Mouse (Mus musculus) heart, embryonic 11.5 days (tissue): Measurements from ENCODE around the gene Aox3. TPM values are rescaled to one million over a fixed set of nuclear protein-coding genes. Genes with fewer than 3 reads are reported as not detected.

Experiments used
- ATAC-seq: fragments of 200-750 bp; cut with Nextera tagmentation; replicated peaks from 2 replicates; pipeline ENCODE4 v1.8.0; 2017; ENCODE audit warnings: moderate library complexity; ENCODE audit not compliant: insufficient number of reproducible peaks, low FRiP score, low TSS enrichment
- H3K27ac ChIP-seq: fragments of 300-500 bp; sonication (generic); 2 replicates; pipeline ENCODE4 v1.5.1; 2014; ENCODE audit warnings: mild to moderate bottlenecking, low read depth, low read length
- H3K27me3 ChIP-seq: fragments of 300-500 bp; sonication (generic); 2 replicates; pipeline ENCODE4 v1.6.1; 2014; ENCODE audit warnings: mild to moderate bottlenecking, low read length, mixed read lengths; ENCODE audit not compliant: control insufficient read depth, insufficient read depth
- H3K36me3 ChIP-seq: fragments of 300-500 bp; sonication (generic); 2 replicates; pipeline ENCODE4 v1.6.1; 2014; ENCODE audit warnings: mild to moderate bottlenecking, low read length, moderate library complexity, mixed read lengths; ENCODE audit not compliant: control insufficient read depth, insufficient read depth
- H3K4me1 ChIP-seq: fragments of 300-500 bp; sonication (generic); 2 replicates; pipeline ENCODE4 v1.6.1; 2014; ENCODE audit warnings: low read length; ENCODE audit not compliant: control insufficient read depth, insufficient read depth
- H3K4me2 ChIP-seq: fragments of 300-500 bp; sonication (generic); 2 replicates; pipeline ENCODE4 v1.6.1; 2014; ENCODE audit warnings: mild to moderate bottlenecking, moderate library complexity
- H3K4me3 ChIP-seq: fragments of 300-500 bp; sonication (generic); 2 replicates; pipeline ENCODE4 v1.5.1; 2014; ENCODE audit warnings: low read depth, low read length
- H3K9ac ChIP-seq: fragments of 300-500 bp; sonication (generic); 2 replicates; pipeline ENCODE4 v1.6.1; 2014; ENCODE audit warnings: mild to moderate bottlenecking, low read depth, low read length, moderate library complexity
- H3K9me3 ChIP-seq: fragments of 300-500 bp; sonication (generic); replicated peaks from 2 replicates; pipeline ENCODE4 v1.6.1; 2016; ENCODE audit warnings: low read length; ENCODE audit not compliant: control insufficient read depth
- WGBS: fragments of 180-500 bp; shearing (Covaris S2); extraction: QIAGEN DNeasy Blood & Tissue Kit; methylation state at CpG from one replicate; pipeline ENCODE4 v1.1.7; 2014; ENCODE audit not compliant: insufficient replicate concordance; 5-methylcytosine and 5-hydroxymethylcytosine counted together
- polyA plus RNA-seq: library from polyadenylated mRNA; unstranded; fragments of >200 nt; fragmentation: Nextera tagmentation; extraction: Ambion mirVana; gene quantifications from 2 replicates; pipeline ENCODE4 v1.2.1, GENCODE M21; 2014

Gene Aox3
- polyA plus RNA-seq, 1 experiment from 2014 or later, result not detected

- no peak for ATAC-seq
- WGBS, result 64% methylated on average over 2 of the region's 2 CpGs
- Histone ChIP-seq H3K4me3 (no peak overlapping the region), H3K9ac (no peak overlapping the region), H3K4me2 (no peak overlapping the region), H3K36me3 (no peaks in the 10 kb centered on the region), H3K9me3 (no peaks in the 10 kb centered on the region), H3K27ac (no peak overlapping the region), H3K4me1 (no peaks in the 10 kb centered on the region; the same call in 1 of the 2 replicates), H3K27me3 (0 out of 2 replicates have a peak, but pooled peaks cover 7% of the 10 kb centered on the region)
These were observed 20.9 kb upstream of the Aox3 start for GRCm38 (mm10) chr1:58091992-58092560.

GRCm38 (mm10) chr1:58097338-58097737, 15.6 kb upstream of the Aox3 start:
- no peak for ATAC-seq
- Histone ChIP-seq H3K27me3 (0 out of 2 replicates have a peak, but pooled peaks cover 5% of the 10 kb centered on the region), H3K4me1 (no peaks in the 10 kb centered on the region), H3K4me2 (no peak overlapping the region), H3K4me3 (no peak overlapping the region), H3K9me3 (no peaks in the 10 kb centered on the region), H3K36me3 (no peaks in the 10 kb centered on the region), H3K9ac (no peak overlapping the region), H3K27ac (no peak overlapping the region)
- WGBS, result 78% methylated on average over 6 of the region's 6 CpGs

GRCm38 (mm10) chr1:58099119-58099518, 13.8 kb upstream of the Aox3 start:
- no peak overlapping the region for H3K9ac ChIP-seq
- H3K4me1 ChIP-seq, result no peaks in the 10 kb centered on the region
- no peaks in the 10 kb centered on the region for H3K9me3 ChIP-seq
- no peak overlapping the region for H3K4me2 ChIP-seq
- H3K36me3 ChIP-seq, result no peaks in the 10 kb centered on the region
- ATAC-seq, result no peak
- H3K27ac ChIP-seq, result no peak overlapping the region
- H3K27me3 ChIP-seq, result 0 out of 2 replicates have a peak, but pooled peaks cover 5% of the 10 kb centered on the region
- H3K4me3 ChIP-seq, result no peak overlapping the region

GRCm38 (mm10) chr1:58101531-58102146, 11.3 kb upstream of the Aox3 start:
- Histone ChIP-seq H3K4me1 (no peaks in the 10 kb centered on the region), H3K27me3 (no peaks in the 10 kb centered on the region), H3K36me3 (no peaks in the 10 kb centered on the region), H3K9me3 (no peaks in the 10 kb centered on the region), H3K4me2 (no peak overlapping the region), H3K4me3 (no peak overlapping the region), H3K27ac (no peak overlapping the region), H3K9ac (no peak overlapping the region)
- 68% methylated on average over 2 of the region's 2 CpGs for WGBS
- no peak for ATAC-seq

GRCm38 (mm10) chr1:58102494-58102893, 10.4 kb upstream of the Aox3 start:
- H3K9me3 ChIP-seq, result no peaks in the 10 kb centered on the region
- 69% methylated on average over 7 of the region's 7 CpGs for WGBS

GRCm38 (mm10) chr1:58105685-58106084, 7.2 kb upstream of the Aox3 start:
- no peak overlapping the region for H3K27ac ChIP-seq
- H3K9ac ChIP-seq, result no peak overlapping the region
- no peak for ATAC-seq
- H3K4me1 ChIP-seq, result no peaks in the 10 kb centered on the region
- no peaks in the 10 kb centered on the region for H3K27me3 ChIP-seq
- no peaks in the 10 kb centered on the region for H3K9me3 ChIP-seq
- 82% methylated on average over 6 of the region's 6 CpGs for WGBS
- no peak overlapping the region for H3K4me3 ChIP-seq
- H3K36me3 ChIP-seq, result no peaks in the 10 kb centered on the region
- no peak overlapping the region for H3K4me2 ChIP-seq

More at GRCm38 (mm10) chr1:58102494-58102893, 10.4 kb upstream of the Aox3 start:
- ATAC-seq, result no peak
- Histone ChIP-seq H3K4me3 (no peak overlapping the region), H3K27me3 (no peaks in the 10 kb centered on the region), H3K9ac (no peak overlapping the region), H3K4me1 (no peaks in the 10 kb centered on the region), H3K27ac (no peak overlapping the region), H3K36me3 (no peaks in the 10 kb centered on the region), H3K4me2 (no peak overlapping the region)

- Histone ChIP-seq H3K27me3 (no peaks in the 10 kb centered on the region), H3K4me2 (no peak overlapping the region), H3K9ac (no peak overlapping the region), H3K4me1 (no peaks in the 10 kb centered on the region), H3K4me3 (no peak overlapping the region), H3K27ac (no peak overlapping the region), H3K36me3 (no peaks in the 10 kb centered on the region), H3K9me3 (no peaks in the 10 kb centered on the region)
- WGBS, result 78% methylated on average over 2 of the region's 2 CpGs
- no peak for ATAC-seq
These were observed 5.9 kb upstream of the Aox3 start for GRCm38 (mm10) chr1:58107066-58107465.

- Histone ChIP-seq H3K36me3 (no peaks in the 10 kb centered on the region), H3K27me3 (no peaks in the 10 kb centered on the region), H3K4me2 (no peak overlapping the region), H3K9ac (no peak overlapping the region), H3K27ac (no peak overlapping the region), H3K4me1 (0 out of 2 replicates have a peak, but pooled peaks cover 3% of the 10 kb centered on the region), H3K4me3 (no peak overlapping the region), H3K9me3 (no peaks in the 10 kb centered on the region)
- no peak for ATAC-seq
- 90% methylated on average over 5 of the region's 5 CpGs for WGBS
These were observed 2.7 kb upstream of the Aox3 start for GRCm38 (mm10) chr1:58110241-58110640.

GRCm38 (mm10) chr1:58111315-58111714, 1.6 kb upstream of the Aox3 start:
- no peaks in the 10 kb centered on the region for H3K36me3 ChIP-seq
- 79% methylated on average over 4 of the region's 4 CpGs for WGBS

More at GRCm38 (mm10) chr1:58111315-58111714, 1.6 kb upstream of the Aox3 start:
- no peak overlapping the region for H3K4me3 ChIP-seq
- no peak overlapping the region for H3K4me2 ChIP-seq
- H3K27ac ChIP-seq, result no peak overlapping the region
- no peaks in the 10 kb centered on the region for H3K27me3 ChIP-seq
- H3K9ac ChIP-seq, result no peak overlapping the region
- no peak for ATAC-seq
- H3K4me1 ChIP-seq, result 0 out of 2 replicates have a peak, but pooled peaks cover 3% of the 10 kb centered on the region
- no peaks in the 10 kb centered on the region for H3K9me3 ChIP-seq
